Mouse (Mus musculus): ENCODE measurements at regions not wholly inside any gene's neighbourhood (a gene's known extent, or its start where the extent isn't known, plus 50 kb on each side); places are given as distances from the start of the nearest gene placed in this dataset.

GRCm38 (mm10) chr14:25226840-25227506 lies 232.0 kb upstream of the Zmiz1 start:
- TF ChIP-seq CTCF (IDR thresholded peaks at IDR 0.05; ENCODE audit: low read depth, low read length) = no peak
- TF ChIP-seq POLR2A (IDR thresholded peaks at IDR 0.05; ENCODE audit: insufficient read depth, low read length) = no peak
